Mouse (Mus musculus) embryo, embryonic 11.5 days (tissue): Measurements from ENCODE around the gene Sigmar1.
A peak's percentile ranks its signal among the peaks of the same experiment; 100 is the strongest.
"Not testable (repeated sequence)": the region's sequence is repeated elsewhere in the genome, so short reads cannot be mapped to it uniquely, and the experiment has no call there.

Source experiments
- DNase-seq: peaks from one replicate; pipeline ENCODE4 v3.0.0-alpha.2; 2012; ENCODE audit warnings: low read depth, low spot score

The Sigmar1 gene

GRCm38 (mm10) chr4:41755338-41756305 is at the start of gene Sigmar1:
Gene Sigmar1, minus strand, starts transcription at chr4:41756157.
- DNase-seq = peak; percentile 83

GRCm38 (mm10) chr4:41783197-41783596 is 27.2 kb upstream of the Sigmar1 start:
- DNase-seq = not testable (repeated sequence)

DNA sequence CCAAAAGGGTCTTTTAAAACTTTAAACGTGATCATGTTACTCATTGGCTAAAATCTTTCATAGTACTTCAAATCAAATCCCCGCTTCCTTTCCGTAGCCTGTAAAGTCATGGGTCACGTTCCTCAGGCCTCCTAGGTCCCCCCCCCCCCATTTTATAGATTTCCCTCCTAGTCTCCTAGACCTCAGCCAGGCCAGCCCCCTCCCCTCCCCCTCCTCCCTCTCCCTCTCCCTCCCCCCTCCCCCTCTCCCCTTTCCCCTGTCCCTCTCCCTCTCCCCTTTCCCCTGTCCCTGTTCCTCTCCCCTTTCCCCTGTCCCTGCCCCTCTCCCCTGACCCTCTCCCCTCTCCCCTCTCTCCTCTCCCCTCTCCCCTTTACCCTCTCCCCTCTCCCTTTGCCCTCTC is 26.8 kb upstream of the Sigmar1 start:
- not testable (repeated sequence) for DNase-seq

DNA sequence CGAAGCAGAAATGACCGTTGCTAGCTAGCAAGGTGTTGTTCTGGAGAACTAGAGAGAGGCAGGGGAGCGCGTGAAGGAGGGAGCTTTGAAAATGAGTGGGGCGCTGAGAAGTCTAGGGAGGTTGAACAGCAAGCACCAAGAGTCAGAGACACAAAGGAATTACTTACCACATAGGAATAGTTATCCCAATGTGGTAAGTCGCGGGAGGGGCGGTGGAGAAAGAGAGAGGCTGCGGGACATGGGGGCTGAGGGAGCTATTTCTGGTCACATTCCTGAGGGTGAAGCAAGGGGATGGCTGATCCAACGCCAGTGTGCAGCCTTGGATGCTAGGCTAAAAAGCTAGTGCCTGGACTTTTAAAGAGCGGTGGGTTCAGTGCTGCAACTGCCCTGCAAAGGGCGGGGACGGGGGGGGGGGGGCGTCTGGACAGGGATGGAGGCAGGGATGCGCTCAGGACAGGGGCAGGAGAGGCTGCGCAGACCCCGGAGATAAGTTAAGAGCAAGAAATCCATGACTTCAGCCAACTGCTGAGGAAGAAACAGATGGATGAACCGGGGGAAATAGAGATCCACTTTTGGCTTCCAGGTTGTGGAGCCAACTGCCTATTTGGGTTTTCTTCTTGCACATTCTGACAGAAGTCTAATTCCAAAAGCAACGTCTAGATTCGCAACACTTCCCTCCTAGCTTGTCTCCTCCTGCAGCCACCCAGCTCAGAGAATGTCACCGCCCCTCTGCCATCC is 26.0 kb upstream of the Sigmar1 start:
- not testable (repeated sequence) for DNase-seq

GRCm38 (mm10) chr4:41781271-41781670 is 25.3 kb upstream of the Sigmar1 start:
- DNase-seq = not testable (repeated sequence)

DNA sequence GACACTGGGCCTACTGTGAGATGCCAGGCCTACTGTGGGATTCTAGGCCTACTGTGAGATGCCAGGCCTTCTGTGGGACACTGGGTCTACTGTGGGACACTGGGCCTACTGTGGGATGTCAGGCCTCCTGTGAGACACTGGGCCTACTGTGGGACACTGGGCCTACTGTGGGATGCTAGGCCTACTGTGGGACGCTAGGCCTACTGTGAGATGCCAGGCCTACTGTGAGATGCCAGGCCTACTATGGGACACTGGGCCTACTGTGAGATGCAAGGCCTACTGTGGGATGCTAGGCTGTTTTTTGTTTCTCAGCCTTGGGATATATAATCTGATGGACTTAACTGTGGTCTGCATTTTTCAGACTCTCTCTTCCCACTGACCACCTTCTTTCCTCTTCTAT is 19.9 kb upstream of the Sigmar1 start:
- not testable (repeated sequence) for DNase-seq

GRCm38 (mm10) chr4:41774506-41774905 is 18.5 kb upstream of the Sigmar1 start:
- DNase-seq = not testable (repeated sequence)

DNA sequence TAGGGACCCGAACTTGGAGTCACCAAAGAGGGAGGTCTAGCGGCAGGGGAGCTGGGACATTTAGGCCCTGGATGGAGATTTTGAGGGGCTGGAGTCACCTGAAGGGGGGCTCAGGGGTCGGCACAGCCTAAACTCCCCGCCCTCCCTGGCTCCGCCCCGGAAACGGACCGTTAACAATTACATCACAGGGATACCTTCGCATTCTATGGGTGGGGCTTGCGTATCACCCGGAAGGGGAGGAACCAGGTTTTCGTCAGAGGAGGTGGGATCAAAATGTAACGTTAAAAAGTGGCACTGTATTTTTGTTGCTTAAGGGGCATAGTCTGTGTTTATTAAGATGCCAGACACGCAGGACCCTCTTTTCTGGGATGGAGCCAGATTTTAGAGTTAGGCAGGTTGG is 18.0 kb upstream of the Sigmar1 start, which contains the start of gene Ccl27a:
Gene Ccl27a (minus strand): TSS at position 246 of the 400 bp plus-strand sequence.
- DNase-seq = peak; percentile 67

GRCm38 (mm10) chr4:41773502-41773901 is 17.5 kb upstream of the Sigmar1 start:
- not testable (repeated sequence) for DNase-seq

DNA sequence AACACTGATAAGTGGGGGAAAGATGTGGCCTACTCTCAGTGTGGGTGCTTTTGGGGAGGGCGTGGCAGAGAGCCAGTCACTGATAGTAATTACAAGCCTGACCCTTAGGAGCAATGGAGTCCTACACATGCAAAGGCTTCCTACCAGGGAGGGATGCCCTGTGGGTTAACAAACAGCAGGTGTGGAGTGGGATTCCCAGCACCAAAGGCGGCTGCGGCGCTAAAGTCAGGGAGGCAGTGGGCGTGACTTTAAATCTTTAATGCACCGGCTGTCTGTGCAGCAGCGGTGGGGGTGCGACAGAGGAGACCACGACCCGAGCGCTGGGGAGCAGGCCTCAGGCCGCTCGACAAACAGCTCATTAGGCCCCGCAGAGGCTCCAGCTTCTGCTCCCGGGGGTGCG is 17.0 kb upstream of the Sigmar1 start:
- DNase-seq = not testable (repeated sequence)

- DNase-seq = not testable (repeated sequence)
Measured at GRCm38 (mm10) chr4:41767301-41767700, 11.3 kb upstream of the Sigmar1 start.

DNA sequence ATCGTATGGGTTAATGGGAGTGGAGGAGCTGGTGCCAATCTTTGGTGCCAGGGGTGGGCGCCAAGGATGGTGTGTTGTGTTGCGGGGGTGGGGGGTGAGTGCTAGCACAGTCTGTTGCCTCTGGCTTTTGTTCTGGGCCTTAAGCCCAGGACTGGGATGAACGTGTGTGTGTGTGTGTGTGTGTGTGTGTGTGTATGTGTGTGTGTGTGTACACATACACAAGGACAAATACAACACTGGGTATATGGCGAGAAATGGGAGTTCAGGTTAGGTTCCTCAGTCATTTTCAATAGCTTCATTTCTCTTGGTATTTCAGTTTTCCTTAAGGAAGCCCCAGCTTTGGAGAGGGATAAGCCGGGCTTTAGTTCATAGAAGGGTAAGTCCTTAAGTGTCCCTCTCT is 7.2 kb upstream of the Sigmar1 start:
- DNase-seq = not testable (repeated sequence)

GRCm38 (mm10) chr4:41762688-41763114 is 6.7 kb upstream of the Sigmar1 start:
- DNase-seq = not testable (repeated sequence)

DNA sequence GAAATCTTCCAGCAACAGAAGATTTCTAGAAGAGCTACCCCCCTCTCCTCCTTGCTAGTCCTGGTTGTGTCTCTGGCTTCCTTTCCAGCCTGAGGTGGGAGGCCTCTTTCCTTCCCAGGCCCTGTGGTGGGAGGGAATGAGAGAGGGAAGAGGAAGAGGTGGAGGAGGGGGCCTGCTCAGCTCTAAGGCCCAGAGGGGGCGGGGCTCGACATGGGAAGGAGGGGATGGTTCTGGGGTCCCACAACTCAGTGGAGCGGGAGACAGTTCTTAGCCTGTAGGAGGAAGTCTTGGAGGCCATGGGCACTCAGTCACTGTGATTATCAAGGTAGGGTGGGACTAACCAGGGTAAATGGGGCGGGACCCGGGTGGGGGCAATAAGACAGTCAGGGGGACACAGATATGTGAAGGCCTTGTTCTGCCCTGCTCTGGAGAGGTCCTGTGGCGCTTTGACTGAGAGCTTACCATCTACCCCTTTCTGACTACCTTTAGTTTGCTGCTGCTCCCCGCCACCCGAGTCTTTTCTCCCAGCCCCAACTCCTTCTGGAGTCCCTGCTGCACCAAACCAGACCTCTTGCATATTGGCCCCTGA is 6.2 kb upstream of the Sigmar1 start:
- DNase-seq = peak; percentile 51

DNA sequence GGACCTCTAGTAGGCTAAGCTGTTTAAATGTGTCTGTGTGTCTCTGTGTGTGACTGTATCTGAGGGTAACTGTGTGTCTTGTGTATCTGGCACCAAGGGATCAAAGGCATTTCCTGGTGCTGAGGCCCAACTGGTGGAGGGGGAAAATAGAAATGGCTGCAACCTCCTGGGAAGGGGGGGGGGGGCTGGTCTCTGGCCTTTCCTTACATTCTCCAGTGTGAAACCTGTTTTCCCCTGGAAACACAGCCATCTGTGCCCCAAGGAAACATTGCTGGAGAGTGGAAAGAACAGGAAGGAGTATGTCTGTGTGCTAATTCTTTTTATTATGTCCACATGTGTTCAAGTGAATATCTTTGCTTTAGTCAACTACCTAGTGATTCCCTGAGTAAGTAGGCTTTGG is 5.7 kb upstream of the Sigmar1 start:
- DNase-seq = no peak

DNA sequence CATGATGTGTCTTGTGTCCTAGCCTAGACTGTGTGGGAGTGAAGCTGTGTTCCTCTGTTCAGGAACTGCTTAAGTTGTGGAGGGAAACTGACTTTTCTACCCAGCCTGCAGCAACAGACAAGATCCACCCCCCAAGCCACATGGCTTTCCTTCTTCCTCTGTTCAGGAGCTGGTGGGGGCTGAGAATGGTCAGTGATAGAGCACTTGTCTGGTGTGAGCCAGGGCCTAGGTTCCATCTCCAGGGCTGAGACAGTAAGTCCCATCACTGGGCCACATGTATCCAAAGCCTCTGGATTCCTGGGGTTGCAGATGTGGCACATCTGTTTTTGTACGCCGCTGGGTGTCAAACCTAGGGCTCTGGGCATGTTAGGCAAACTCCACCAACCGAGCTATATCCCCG is 5.0 kb upstream of the Sigmar1 start:
- no peak for DNase-seq

GRCm38 (mm10) chr4:41760288-41760721 is 4.3 kb upstream of the Sigmar1 start:
- peak; percentile 81 for DNase-seq

DNA sequence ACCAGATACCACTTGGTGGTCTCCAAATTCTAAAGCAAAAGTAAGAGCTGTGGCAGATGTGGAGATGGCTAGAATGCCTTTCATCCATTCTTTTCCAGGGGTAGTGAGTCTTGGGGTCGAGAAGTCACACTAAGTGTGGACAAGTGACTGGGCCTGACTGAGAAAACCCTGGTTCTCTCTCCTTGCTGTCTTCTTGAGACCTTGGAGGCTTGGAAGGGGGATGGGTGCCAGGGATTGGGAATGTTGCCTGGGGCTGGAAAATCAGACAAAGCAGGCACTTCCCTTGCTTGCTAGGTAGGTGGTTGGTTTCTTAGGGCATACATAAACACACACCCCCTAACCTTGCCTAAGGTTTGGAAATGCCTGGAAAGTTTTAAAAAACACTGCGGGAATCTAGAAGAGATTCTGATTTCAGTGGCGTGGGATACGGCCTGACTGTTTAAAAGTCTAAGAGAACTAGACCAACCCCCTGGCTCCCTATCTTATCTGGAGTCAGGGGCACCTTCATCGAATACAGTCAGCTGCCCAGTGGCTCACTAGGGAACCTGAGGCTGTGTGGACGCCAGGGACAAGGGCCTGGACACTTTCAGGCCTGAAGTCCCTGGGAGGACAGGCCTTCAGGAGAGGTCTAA is 3.8 kb upstream of the Sigmar1 start:
- DNase-seq = no peak

DNA sequence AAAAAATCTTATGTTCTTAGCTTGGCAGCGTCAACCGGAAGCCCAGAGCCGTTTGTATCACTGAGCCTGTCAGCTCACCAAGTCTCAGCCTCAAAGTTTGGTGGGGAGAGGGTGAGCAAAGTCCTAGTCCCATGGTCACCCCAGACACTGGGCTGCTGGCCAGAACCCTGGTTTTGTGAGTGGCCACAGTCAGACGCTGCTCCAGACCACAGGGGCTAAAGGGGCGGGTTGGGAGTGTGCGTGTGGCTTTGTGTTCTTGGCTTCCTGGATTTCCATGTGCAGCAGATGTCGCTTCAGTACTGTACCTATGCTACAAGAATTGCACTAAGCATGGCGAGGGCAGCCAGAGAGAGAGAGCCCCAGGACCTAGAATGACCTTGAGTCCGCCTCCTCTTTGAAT is 3.2 kb upstream of the Sigmar1 start:
- no peak for DNase-seq

- DNase-seq = no peak
Measured at GRCm38 (mm10) chr4:41758701-41759100, 2.7 kb upstream of the Sigmar1 start.

DNA sequence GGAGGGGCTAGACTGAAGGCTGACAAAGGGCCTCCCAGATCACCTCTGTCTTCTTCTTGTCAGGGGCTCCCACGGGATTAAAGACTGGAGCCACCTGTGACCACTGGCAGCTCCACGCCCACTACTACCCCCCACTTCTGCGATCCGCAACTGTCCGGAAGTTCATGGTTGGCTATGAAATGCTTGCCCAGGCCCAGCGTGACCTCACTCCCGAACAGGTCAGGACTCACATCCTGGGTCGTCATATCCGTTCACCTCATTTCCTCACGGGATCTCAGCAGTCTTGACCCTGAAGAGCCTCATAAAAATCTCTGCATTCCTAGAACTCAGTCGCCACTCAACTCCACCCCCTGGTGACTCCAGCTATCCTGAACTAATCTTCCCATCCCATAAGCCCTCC is 2.1 kb upstream of the Sigmar1 start:
- no peak for DNase-seq
